Mouse (Mus musculus) C2C12 (cell line): ENCODE measurements around the gene Aff1.

Experiments used
- CEBPB ChIP-seq: IDR thresholded peaks from one replicate; pipeline ENCODE4 v1.6.1; 2011; ENCODE audit warnings: low read depth, mild to moderate bottlenecking, control low read depth, moderate library complexity
- CTCF ChIP-seq: IDR thresholded peaks from one replicate; pipeline ENCODE4 v1.5.1; 2011; ENCODE audit not compliant: control insufficient read depth, insufficient read depth, insufficient read length
- FOSL1 ChIP-seq: IDR thresholded peaks from one replicate; pipeline ENCODE4 v1.8.0; 2011; ENCODE audit warnings: mild to moderate bottlenecking, low read length; ENCODE audit not compliant: poor library complexity, insufficient read depth, severe bottlenecking
- MAX ChIP-seq: IDR thresholded peaks from one replicate; pipeline ENCODE4 v1.6.1; 2011; ENCODE audit warnings: mild to moderate bottlenecking, control low read depth
- MYOD1 ChIP-seq: IDR thresholded peaks from one replicate; pipeline ENCODE4 v1.6.1; 2011; ENCODE audit warnings: low read depth; ENCODE audit not compliant: control insufficient read depth, insufficient read length
- MYOG ChIP-seq: IDR thresholded peaks from one replicate; pipeline ENCODE4 v1.6.1; 2011; ENCODE audit not compliant: control insufficient read depth, insufficient read length; ENCODE audit errors: extremely low read depth
- USF1 ChIP-seq: IDR thresholded peaks from one replicate; pipeline ENCODE4 v1.6.1; 2011; ENCODE audit warnings: low read depth, mild to moderate bottlenecking, control low read depth, moderate library complexity

DNA sequence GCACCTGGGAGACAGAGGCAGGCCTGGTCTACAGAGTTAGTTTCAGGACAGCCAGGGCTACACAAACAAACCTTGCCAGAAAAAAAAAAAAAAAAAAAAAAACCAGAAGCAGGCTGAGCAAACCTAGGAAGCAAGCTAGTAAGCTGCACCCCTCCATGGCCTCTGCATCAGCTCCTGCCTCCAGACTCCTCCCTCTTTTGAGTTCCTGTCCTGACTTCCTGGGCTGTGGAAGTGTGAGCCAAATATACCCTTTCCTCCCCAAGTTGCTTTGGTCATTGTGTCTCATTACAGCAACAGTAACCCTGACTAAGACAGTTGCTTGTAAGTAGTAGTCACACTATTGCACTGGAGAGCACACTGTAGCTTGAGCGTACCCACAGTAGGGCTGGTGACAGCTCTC is 48.0 kb upstream of the Aff1 start:
- TF ChIP-seq CTCF = no peak
- TF ChIP-seq MYOD1 = no peak
- TF ChIP-seq MYOG = no peak
- TF ChIP-seq MAX = no peak
- TF ChIP-seq FOSL1 = no peak
- TF ChIP-seq USF1 = no peak
- TF ChIP-seq CEBPB = no peak
